In genomic region chr9:115293920-115294594, GRCm38 (mm10) we compare ENCODE assay signal across 11 mouse cellular contexts. TPM values are rescaled to one million over a fixed set of nuclear protein-coding genes. Genes with fewer than 3 reads are reported as not detected.
DNase-seq lines count a peak whose midpoint lies in the region; ATAC-seq and TF ChIP-seq lines count a peak whose summit lies in the region.
"Had no signal": no experiment of that assay in that cellular context is flagged by ENCODE, and none has a peak within 500 bp of the region (broad histone marks: within the 10 kb centered on the region; RNA-seq: fewer than 3 reads in every experiment).

No protein-coding gene starts in this region.

- ATAC-seq in lung, postnatal 0 days, result no peak
- ATAC-seq in embryonic facial prominence, embryonic 14.5 days (ENCODE audit: low read depth), result no peak

- peak; percentile 22 for DNase-seq in gastrocnemius, adult 18-20 months (ENCODE audit: low spot score)
- no peak for DNase-seq in gastrocnemius, postnatal 36 days
- DNase-seq in lung, postnatal 0 days (ENCODE audit: low spot score), result peak; percentile 38
- no peak for DNase-seq in lung, postnatal 10 days
- DNase-seq in embryonic facial prominence, embryonic 14.5 days (ENCODE audit: low spot score), result peak; percentile 24
- DNase-seq in naive thymus-derived CD4-positive, alpha-beta T cell, adult 2 months (ENCODE audit: low read depth), result peak; percentile 51
- DNase-seq in spleen, postnatal 14 days (ENCODE audit: low spot score in 2 of 2), result no peak
- no peak for DNase-seq in left cerebral cortex, postnatal 36 days (ENCODE audit: low spot score in 2 of 2)
- DNase-seq: adrenal gland, postnatal 36 days; cerebellum, postnatal 36 days had no signal

- no peaks in the 10 kb centered on the region for H3K27me3 ChIP-seq in lung, postnatal 0 days (replicated peaks; ENCODE audit: insufficient read depth, low read length)
- H3K27me3 ChIP-seq in embryonic facial prominence, embryonic 14.5 days (replicated peaks; ENCODE audit: control insufficient read depth, insufficient read depth, low read length), result no peaks in the 10 kb centered on the region
- H3K27me3 ChIP-seq: hindbrain, embryonic 13.5 days had no signal

- H3K4me2 ChIP-seq in lung, postnatal 0 days (replicated peaks; ENCODE audit: low read depth, low read length), result no peak overlapping the region
- no peak overlapping the region for H3K4me2 ChIP-seq in embryonic facial prominence, embryonic 14.5 days (ENCODE audit: low read depth, low read length)
- H3K4me2 ChIP-seq: hindbrain, embryonic 13.5 days had no signal

- no peak overlapping the region for H3K4me3 ChIP-seq in lung, postnatal 0 days (ENCODE audit: low read depth, low read length)
- H3K4me3 ChIP-seq in embryonic facial prominence, embryonic 14.5 days (ENCODE audit: low read depth, low read length), result no peak overlapping the region
- H3K4me3 ChIP-seq: hindbrain, embryonic 13.5 days had no signal

- WGBS in lung, postnatal 0 days, result 85% methylated on average over 10 of the region's 10 CpGs
- 90% methylated on average over 10 of the region's 10 CpGs for WGBS in embryonic facial prominence, embryonic 14.5 days

- peaks cover 6% of the 10 kb centered on the region; the same call in 1 of the 2 replicates for H3K4me1 ChIP-seq in lung, postnatal 0 days (ENCODE audit: insufficient read depth, low read depth, low read length)
- no peaks in the 10 kb centered on the region for H3K4me1 ChIP-seq in embryonic facial prominence, embryonic 14.5 days (ENCODE audit: control insufficient read depth, insufficient read depth, low read length)

- H3K9ac ChIP-seq in lung, postnatal 0 days (replicated peaks; ENCODE audit: low read depth), result no peak overlapping the region
- H3K9ac ChIP-seq in embryonic facial prominence, embryonic 14.5 days (ENCODE audit: low read depth, low read length), result no peak overlapping the region
- H3K9ac ChIP-seq: hindbrain, embryonic 13.5 days had no signal

- no peaks in the 10 kb centered on the region for H3K36me3 ChIP-seq in lung, postnatal 0 days (ENCODE audit: insufficient read depth, low read length)
- H3K36me3 ChIP-seq in embryonic facial prominence, embryonic 14.5 days (ENCODE audit: control insufficient read depth, insufficient read depth, low read length), result no peaks in the 10 kb centered on the region
- H3K36me3 ChIP-seq: hindbrain, embryonic 13.5 days had no signal

- H3K27ac ChIP-seq in lung, postnatal 0 days (ENCODE audit: low read length), result no peak overlapping the region
- no peak overlapping the region for H3K27ac ChIP-seq in embryonic facial prominence, embryonic 14.5 days (replicated peaks; ENCODE audit: low read depth, low read length)
- H3K27ac ChIP-seq: hindbrain, embryonic 13.5 days had no signal

- no peak for TF ChIP-seq EP300 in lung, postnatal 0 days (IDR thresholded peaks at IDR 0.05)

- TF ChIP-seq CTCF in lung, postnatal 0 days (IDR thresholded peaks at IDR 0.05), result peak; percentile 60

- intact Hi-C loops in gastrocnemius, postnatal 36 days (cut with DNase I), result no loop called here
- intact Hi-C loops in left cerebral cortex, postnatal 36 days (cut with DNase I), result no loop called here

- H3K9me3 ChIP-seq in lung, postnatal 0 days (ENCODE audit: low read length), result no peaks in the 10 kb centered on the region
- no peaks in the 10 kb centered on the region for H3K9me3 ChIP-seq in embryonic facial prominence, embryonic 14.5 days (ENCODE audit: control insufficient read depth, low read length)
- H3K9me3 ChIP-seq: hindbrain, embryonic 13.5 days had no signal

RNA-seq across cellular contexts. Expression of gene Stt3b, which starts 16.2 kb away (rescaled TPM):
- 10 to 100 TPM; 70.1 to 72.0 TPM for total RNA-seq in gastrocnemius, adult 18-20 months (2021)
- total RNA-seq in gastrocnemius, postnatal 36 days (2021), result 10 to 100 TPM; 67.9 to 78.6 TPM
- 56.6 and 62.3 TPM in 2 replicates for polyA plus RNA-seq in lung, postnatal 0 days (2015; fragmentation: Nextera tagmentation; extraction: Ambion mirVana)
- polyA plus RNA-seq in embryonic facial prominence, embryonic 14.5 days (2014; fragmentation: Nextera tagmentation; extraction: Ambion mirVana), result 115 and 116 TPM in 2 replicates
- 10 to 100 TPM; 84.8 to 87.6 TPM for total RNA-seq in left cerebral cortex, postnatal 36 days (2021)

Comparison
In these comparisons a context has a peak if more than half of its experiments do, and no peak if none do; other contexts are left out.
1. DNase-seq: peak in gastrocnemius, adult 18-20 months (single experiment), lung, postnatal 0 days (single experiment), embryonic facial prominence, embryonic 14.5 days (single experiment) and naive thymus-derived CD4-positive, alpha-beta T cell, adult 2 months (single experiment); none in gastrocnemius, postnatal 36 days (0 of 2), lung, postnatal 10 days (single experiment), spleen, postnatal 14 days (0 of 2) and left cerebral cortex, postnatal 36 days (0 of 2).